Mouse (Mus musculus) MEL (cell line): ENCODE measurements around the gene Celsr2. TPM values are rescaled to one million over a fixed set of nuclear protein-coding genes. Genes with fewer than 3 reads are reported as not detected.

Source experiments
- DNase-seq: peaks from one replicate; pipeline ENCODE4 v3.0.0; 2011; ENCODE audit warnings: low read depth, low spot score
- H3K27ac ChIP-seq: 2 replicates; pipeline ENCODE4 v1.5.1; 2012; ENCODE audit warnings: low read depth, mild to moderate bottlenecking, control low read depth, low read length, moderate library complexity; ENCODE audit not compliant: control insufficient read depth
- H3K27me3 ChIP-seq, 2 experiments: fragments of 150-350 bp in 1 of 2; sonication (generic) in 1 of 2; 2 replicates each; pipeline ENCODE4 v1.6.1; 2012; ENCODE audit warnings: low read length in 2 of 2, mild to moderate bottlenecking in 2 of 2, improper control_type of control experiment in 1 of 2, moderate library complexity in 1 of 2; ENCODE audit not compliant: insufficient read depth in 2 of 2, control insufficient read depth in 1 of 2
- H3K36me3 ChIP-seq, 2 experiments: 2 replicates each; pipeline ENCODE4 v1.6.1; 2012 to 2014; ENCODE audit warnings: low read length in 2 of 2, improper control_type of control experiment in 1 of 2, inconsistent platforms in 1 of 2, mild to moderate bottlenecking in 1 of 2; ENCODE audit not compliant: insufficient read depth in 2 of 2, control insufficient read depth in 1 of 2
- H3K4me1 ChIP-seq, 2 experiments: fragments of 150-350 bp in 1 of 2; sonication (generic) in 1 of 2; 2 replicates each; pipeline ENCODE4 v1.6.1; 2012; ENCODE audit warnings: low read length in 2 of 2, improper control_type of control experiment in 1 of 2, mild to moderate bottlenecking in 1 of 2; ENCODE audit not compliant: insufficient read depth in 2 of 2, control insufficient read depth in 1 of 2
- H3K4me3 ChIP-seq, 2 experiments: fragments of 150-350 bp in 1 of 2; sonication (generic) in 1 of 2; 2 replicates each; pipeline ENCODE4 v1.5.1; 2012; ENCODE audit warnings: low read depth in 2 of 2, low read length in 2 of 2, mild to moderate bottlenecking in 2 of 2, moderate library complexity in 2 of 2, control low read depth in 1 of 2, improper control_type of control experiment in 1 of 2; ENCODE audit not compliant: control insufficient read depth in 1 of 2, insufficient read depth in 1 of 2
- H3K79me2 ChIP-seq: 2 replicates; pipeline ENCODE4 v1.6.1; 2012; ENCODE audit warnings: mild to moderate bottlenecking, low read length, moderate library complexity; ENCODE audit not compliant: control insufficient read depth, poor library complexity, insufficient read depth
- H3K9ac ChIP-seq: 2 replicates; pipeline ENCODE4 v1.6.1; 2012; ENCODE audit warnings: low read depth, mild to moderate bottlenecking, control low read depth, low read length, moderate library complexity; ENCODE audit not compliant: control insufficient read depth, poor library complexity, severe bottlenecking
- H3K9me3 ChIP-seq: fragments of 150-350 bp; sonication (generic); replicated peaks from 2 replicates; pipeline ENCODE4 v1.6.1; 2012; ENCODE audit warnings: mild to moderate bottlenecking, low read length, improper control_type of control experiment, moderate library complexity; ENCODE audit not compliant: insufficient read depth
- CHD2 ChIP-seq: IDR thresholded peaks from 2 replicates; pipeline ENCODE4 v1.6.1; 2011; ENCODE audit warnings: low read length, improper control_type of control experiment
- E2F4 ChIP-seq: IDR thresholded peaks from 2 replicates; pipeline ENCODE4 v1.6.1; 2011; ENCODE audit warnings: low read depth, low read length, improper control_type of control experiment, borderline replicate concordance
- ELF1 ChIP-seq: IDR thresholded peaks from 2 replicates; pipeline ENCODE4 v1.6.1; 2014; ENCODE audit warnings: low read depth, mild to moderate bottlenecking, inconsistent platforms, low read length, improper control_type of control experiment, moderate library complexity
- GATA1 ChIP-seq: IDR thresholded peaks from 2 replicates; pipeline ENCODE4 v1.6.1; 2011; ENCODE audit warnings: low read depth, low read length, improper control_type of control experiment
- JUND ChIP-seq: IDR thresholded peaks from 2 replicates; pipeline ENCODE4 v1.6.1; 2011; ENCODE audit warnings: low read depth, mild to moderate bottlenecking, improper control_type of control experiment, low read length
- MAZ ChIP-seq: IDR thresholded peaks from 2 replicates; pipeline ENCODE4 v1.6.1; 2012; ENCODE audit warnings: low read depth, mild to moderate bottlenecking, inconsistent platforms, low read length, improper control_type of control experiment
- MEF2A ChIP-seq: IDR thresholded peaks from 2 replicates; pipeline ENCODE4 v1.6.1; 2014; ENCODE audit warnings: low read depth, mild to moderate bottlenecking, inconsistent platforms, low read length, improper control_type of control experiment; ENCODE audit not compliant: poor library complexity, insufficient replicate concordance, severe bottlenecking; ENCODE audit errors: extremely low read depth
- MXI1 ChIP-seq: IDR thresholded peaks from 2 replicates; pipeline ENCODE4 v1.6.1; 2011; ENCODE audit warnings: mild to moderate bottlenecking, low read depth, low read length, improper control_type of control experiment
- MYB ChIP-seq: IDR thresholded peaks from 2 replicates; pipeline ENCODE4 v1.6.1; 2011; ENCODE audit warnings: mild to moderate bottlenecking, low read depth, low read length, improper control_type of control experiment
- MYC ChIP-seq: IDR thresholded peaks from 2 replicates; pipeline ENCODE4 v1.6.1; 2011; ENCODE audit warnings: low read depth, mild to moderate bottlenecking, low read length, improper control_type of control experiment, moderate library complexity
- NRF1 ChIP-seq: IDR thresholded peaks from 2 replicates; pipeline ENCODE4 v1.6.1; 2014; ENCODE audit warnings: low read depth, mild to moderate bottlenecking, inconsistent platforms, low read length, improper control_type of control experiment, moderate library complexity; ENCODE audit not compliant: poor library complexity, insufficient read depth, severe bottlenecking
- POLR2A ChIP-seq, 2 experiments: IDR thresholded peaks; 2 replicates each; pipeline ENCODE4 v1.6.1; 2011 to 2012; ENCODE audit warnings: low read length in 2 of 2, mild to moderate bottlenecking in 2 of 2, control low read depth in 1 of 2, improper control_type of control experiment in 1 of 2, low read depth in 1 of 2, moderate library complexity in 1 of 2; ENCODE audit not compliant: control insufficient read depth in 1 of 2, insufficient read depth in 1 of 2, poor library complexity in 1 of 2
- POLR2AphosphoS2 ChIP-seq: IDR thresholded peaks from 2 replicates; pipeline ENCODE4 v1.6.1; 2011; ENCODE audit warnings: low read length, improper control_type of control experiment
- SIN3A ChIP-seq: IDR thresholded peaks from 2 replicates; pipeline ENCODE4 v1.6.1; 2012; ENCODE audit warnings: low read length, improper control_type of control experiment, inconsistent platforms
- USF2 ChIP-seq, 2 experiments: IDR thresholded peaks; 2 replicates each; pipeline ENCODE4 v1.6.1; 2011 to 2012; ENCODE audit warnings: improper control_type of control experiment in 2 of 2, low read length in 2 of 2, borderline replicate concordance in 1 of 2, inconsistent platforms in 1 of 2, low read depth in 1 of 2, mild to moderate bottlenecking in 1 of 2; ENCODE audit not compliant: insufficient read depth in 1 of 2
- ZC3H11A ChIP-seq: IDR thresholded peaks from 2 replicates; pipeline ENCODE4 v1.6.1; 2012; ENCODE audit warnings: low read depth, mild to moderate bottlenecking, inconsistent platforms, low read length, improper control_type of control experiment
- ZMIZ1 ChIP-seq: IDR thresholded peaks from 2 replicates; pipeline ENCODE4 v1.6.1; 2012; ENCODE audit warnings: low read depth, mild to moderate bottlenecking, inconsistent platforms, low read length, improper control_type of control experiment, moderate library complexity
- polyA plus RNA-seq, 2 experiments: library from polyadenylated mRNA; stranded (reverse) in 1 of 2; unstranded in 1 of 2; fragments of >175 nt in 1 of 2; fragments of >200 nt in 1 of 2; gene quantifications; 2 replicates each; pipeline versions ENCODE4 v1.2.1 to v1.2.4; 2012; ENCODE audit warnings: low replicate concordance in 2 of 2, low read depth in 1 of 2; ENCODE audit not compliant: insufficient read length in 2 of 2, insufficient read depth in 1 of 2, missing spikeins in 1 of 2
- total RNA-seq: library from RNA; depleted of rRNA; stranded (reverse); fragments of 300-350 nt; gene quantifications from 2 replicates; pipeline ENCODE4 v1.2.3, GENCODE M21; 2012

Gene Celsr2
- total and polyA plus RNA-seq, 3 experiments = 0.04 TPM; not detected in 2

- H3K36me3 ChIP-seq = no peaks in the 10 kb centered on the region
- DNase-seq = no peak
- H3K4me3 ChIP-seq = no peak overlapping the region
- H3K27me3 ChIP-seq = peaks cover 16 to 24% of the 10 kb centered on the region in 2 experiments
- H3K9ac ChIP-seq = no peak overlapping the region
- H3K79me2 ChIP-seq = no peaks in the 10 kb centered on the region
- no peaks in the 10 kb centered on the region for H3K9me3 ChIP-seq
- H3K4me1 ChIP-seq = no peaks in the 10 kb centered on the region
- no peak overlapping the region for H3K27ac ChIP-seq
- TF ChIP-seq NRF1 (no peak), ZC3H11A (no peak), MAZ (no peak), CHD2 (no peak), USF2 (IDR thresholded peaks at IDR 0.05; ENCODE audit: borderline replicate concordance in 1 of 2, insufficient read depth in 1 of 2, low read depth in 1 of 2, low read length in 2 of 2) (no peak), ELF1 (no peak), MXI1 (no peak), JUND (no peak)
Measured at GRCm38 (mm10) chr3:108451969-108452368, 36.6 kb upstream of the Celsr2 start.

- Histone ChIP-seq H3K79me2 (peaks cover 46% of the 10 kb centered on the region), H3K9me3 (no peaks in the 10 kb centered on the region), H3K27ac (peak overlapping the region; percentile 60)
- TF ChIP-seq MYB (no peak), SIN3A (no peak), E2F4 (no peak), MEF2A (no peak), JUND (no peak), GATA1 (0 out of 2 replicates have a peak, but pooled peaks have one; percentile 9), POLR2AphosphoS2 (no peak), POLR2A (IDR thresholded peaks at IDR 0.05; ENCODE audit: control insufficient read depth in 1 of 2, insufficient read depth in 1 of 2, low read depth in 1 of 2, low read length in 2 of 2, poor library complexity in 1 of 2) (no peak), NRF1 (no peak), MYC (no peak), ZMIZ1 (peak; percentile 12; the same call in 1 of the 2 replicates)
- TF ChIP-seq, all 39 proteins: peak for 2
- Histone ChIP-seq H3K4me3 (peak overlapping the region; percentile 61 to 75), H3K36me3 (peaks cover 32% of the 10 kb centered on the region in 2 experiments), H3K4me1 (peaks cover 18 to 29% of the 10 kb centered on the region in 2 experiments), H3K27me3 (peaks cover 6 to 10% of the 10 kb centered on the region in 2 experiments), H3K9ac (peak overlapping the region; percentile 69)
- no peak for DNase-seq
Measured at GRCm38 (mm10) chr3:108445366-108445705, 30.0 kb upstream of the Celsr2 start.
